Mouse (Mus musculus): ENCODE measurements around the gene Kxd1. TPM values are rescaled to one million over a fixed set of nuclear protein-coding genes. Genes with fewer than 3 reads are reported as not detected.

The Kxd1 gene
- 62.6 and 69.8 TPM in 2 replicates for polyA plus RNA-seq (2021; fragmentation: Nextera tagmentation)
- long read RNA-seq, experiment 1, transcript Kxd1-201 (5 exons, 1,216 nt), result major isoform, 38 of 58 reads
- long read RNA-seq, experiment 1, partial matches to known transcripts, result 5 of 58 reads
- long read RNA-seq, experiment 1, other reads (novel, unspliced or antisense), result 13 of 58 reads
- long read RNA-seq, experiment 2, transcript Kxd1-201 (5 exons, 1,216 nt), result major isoform, 44 of 68 reads
- long read RNA-seq, experiment 2, partial matches to known transcripts, result 5 of 68 reads
- long read RNA-seq, experiment 2, other reads (novel, unspliced or antisense), result 18 of 68 reads

GRCm38 (mm10) chr8:70527512-70528181 lies at the start of gene Kxd1, which contains the start of gene Fkbp8:
Kxd1 (minus strand) TSS chr8:70527956.
Fkbp8 (plus strand) TSS chr8:70527724.

GRCm38 (mm10) chr8:70539077-70539813 lies 11.5 kb upstream of the Kxd1 start, which contains the start of gene Ell:
Ell (plus strand) TSS chr8:70539457.

GRCm38 (mm10) chr8:70510228-70510915 lies 17.4 kb downstream of the Kxd1 start, which contains the start of gene Uba52:
Uba52 (minus strand) TSS chr8:70510801.

GRCm38 (mm10) chr8:70506328-70507026 lies 21.3 kb downstream of the Kxd1 start, which contains the start of gene Rex1bd:
Rex1bd (minus strand) TSS chr8:70506752.

GRCm38 (mm10) chr8:70492664-70493640 lies 34.8 kb downstream of the Kxd1 start, which contains the start of gene Crlf1:
Crlf1 (plus strand) TSS chr8:70493158.

GRCm38 (mm10) chr8:70486941-70487520 lies 40.7 kb downstream of the Kxd1 start, which contains the start of gene Tmem59l:
Tmem59l (minus strand) TSS chr8:70487358.

GRCm38 (mm10) chr8:70476333-70477268 lies 51.2 kb downstream of the Kxd1 start, which contains the start of gene Klhl26:
Klhl26 (minus strand) TSS chr8:70476968.

Other genes with a start within 250 kb of the Kxd1 start
- 20.5 and 21.9 TPM in 2 replicates for gene Homer3, start 245.1 kb downstream of the Kxd1 start, polyA plus RNA-seq (2021; fragmentation: Nextera tagmentation)
- 20.1 and 21.0 TPM in 2 replicates for gene Ddx49, start 225.5 kb downstream of the Kxd1 start, polyA plus RNA-seq (2021; fragmentation: Nextera tagmentation)
- gene Cope, start 225.4 kb downstream of the Kxd1 start, polyA plus RNA-seq (2021; fragmentation: Nextera tagmentation), result 343 and 361 TPM in 2 replicates
- 110 and 121 TPM in 2 replicates for gene Cers1, start 212.2 kb downstream of the Kxd1 start, polyA plus RNA-seq (2021; fragmentation: Nextera tagmentation)
- gene Gdf1, start 198.1 kb downstream of the Kxd1 start, polyA plus RNA-seq (2021; fragmentation: Nextera tagmentation), result 10.7 and 14.1 TPM in 2 replicates
- gene Upf1, start 174.7 kb downstream of the Kxd1 start, polyA plus RNA-seq (2021; fragmentation: Nextera tagmentation), result 3.2 and 4.4 TPM in 2 replicates
- gene Comp, start 154.4 kb downstream of the Kxd1 start, polyA plus RNA-seq (2021; fragmentation: Nextera tagmentation), result 0.44 TPM in 1 of 2 replicates, not detected in the other
- gene Crtc1, start 88.4 kb downstream of the Kxd1 start, polyA plus RNA-seq (2021; fragmentation: Nextera tagmentation), result 113 and 155 TPM in 2 replicates
- 38.9 and 40.2 TPM in 2 replicates for gene Klhl26, start 51.0 kb downstream of the Kxd1 start, polyA plus RNA-seq (2021; fragmentation: Nextera tagmentation)
- gene Tmem59l, start 40.6 kb downstream of the Kxd1 start, polyA plus RNA-seq (2021; fragmentation: Nextera tagmentation), result 591 and 736 TPM in 2 replicates
- gene Crlf1, start 34.8 kb downstream of the Kxd1 start, polyA plus RNA-seq (2021; fragmentation: Nextera tagmentation), result 9.9 and 12.1 TPM in 2 replicates
- 265 and 282 TPM in 2 replicates for gene Rex1bd, start 21.2 kb downstream of the Kxd1 start, polyA plus RNA-seq (2021; fragmentation: Nextera tagmentation)
- gene Uba52, start 17.2 kb downstream of the Kxd1 start, polyA plus RNA-seq (2021; fragmentation: Nextera tagmentation), result 5,013 and 5,525 TPM in 2 replicates
- gene Fkbp8, start 232 bp downstream of the Kxd1 start, polyA plus RNA-seq (2021; fragmentation: Nextera tagmentation), result 325 and 337 TPM in 2 replicates
- 5.2 and 5.7 TPM in 2 replicates for gene Ell, start 11.5 kb upstream of the Kxd1 start, polyA plus RNA-seq (2021; fragmentation: Nextera tagmentation)
- gene Isyna1, start 66.4 kb upstream of the Kxd1 start, polyA plus RNA-seq (2021; fragmentation: Nextera tagmentation), result 35.8 and 42.8 TPM in 2 replicates
- gene Ssbp4, start 80.9 kb upstream of the Kxd1 start, polyA plus RNA-seq (2021; fragmentation: Nextera tagmentation), result 134 and 161 TPM in 2 replicates
- gene Lrrc25, start 88.2 kb upstream of the Kxd1 start, polyA plus RNA-seq (2021; fragmentation: Nextera tagmentation), result 0.85 and 1.1 TPM in 2 replicates
- 0.84 TPM in 1 of 2 replicates, not detected in the other for gene Gdf15, start 104.5 kb upstream of the Kxd1 start, polyA plus RNA-seq (2021; fragmentation: Nextera tagmentation)
- gene Pgpep1, start 132.4 kb upstream of the Kxd1 start, polyA plus RNA-seq (2021; fragmentation: Nextera tagmentation), result 16.0 and 19.4 TPM in 2 replicates
- 247 and 266 TPM in 2 replicates for gene Lsm4, start 145.3 kb upstream of the Kxd1 start, polyA plus RNA-seq (2021; fragmentation: Nextera tagmentation)
- 6.2 and 8.7 TPM in 2 replicates for gene Jund, start 171.0 kb upstream of the Kxd1 start, polyA plus RNA-seq (2021; fragmentation: Nextera tagmentation)
- 0.05 TPM in 1 of 2 replicates, not detected in the other for gene Iqcn, start 175.5 kb upstream of the Kxd1 start, polyA plus RNA-seq (2021; fragmentation: Nextera tagmentation)
- gene Gm3336, start 190.6 kb upstream of the Kxd1 start, polyA plus RNA-seq (2021; fragmentation: Nextera tagmentation), result not detected in 2 replicates
- 0.05 and 0.30 TPM in 2 replicates for gene Pde4c, start 195.8 kb upstream of the Kxd1 start, polyA plus RNA-seq (2021; fragmentation: Nextera tagmentation)
- 868 and 977 TPM in 2 replicates for gene Rab3a, start 226.7 kb upstream of the Kxd1 start, polyA plus RNA-seq (2021; fragmentation: Nextera tagmentation)
- 115 and 124 TPM in 2 replicates for gene Mpv17l2, start 233.0 kb upstream of the Kxd1 start, polyA plus RNA-seq (2021; fragmentation: Nextera tagmentation)
- 97.6 and 107 TPM in 2 replicates for gene Pik3r2, start 248.8 kb upstream of the Kxd1 start, polyA plus RNA-seq (2021; fragmentation: Nextera tagmentation)

Measured in layer of hippocampus, adult 6 months (tissue).